8 mouse cellular contexts compared by ENCODE assay signal in genomic region chr5:150262717-150263103, GRCm38 (mm10).
DNase-seq lines count a peak whose midpoint lies in the region; ATAC-seq and TF ChIP-seq lines count a peak whose summit lies in the region.

No protein-coding gene starts in this region.

- H3K9me3 ChIP-seq in midbrain, embryonic 14.5 days (ENCODE audit: control insufficient read depth, low read length) = no peaks in the 10 kb centered on the region
- no peaks in the 10 kb centered on the region for H3K9me3 ChIP-seq in midbrain, embryonic 10.5 days (replicated peaks)

- TF ChIP-seq POLR2A in cerebellum, adult 2 months (IDR thresholded peaks at IDR 0.05; ENCODE audit: borderline replicate concordance, insufficient read depth, low read length) = no peak

- H3K36me3 ChIP-seq in midbrain, embryonic 14.5 days (ENCODE audit: control insufficient read depth, insufficient read depth, low read length) = no peaks in the 10 kb centered on the region
- H3K36me3 ChIP-seq in midbrain, embryonic 10.5 days = no peaks in the 10 kb centered on the region

- peaks cover 16% of the 10 kb centered on the region for H3K4me1 ChIP-seq in cerebellum, adult 2 months (ENCODE audit: control insufficient read depth, insufficient read depth, low read length)
- peaks cover 22% of the 10 kb centered on the region for H3K4me1 ChIP-seq in midbrain, embryonic 14.5 days (ENCODE audit: control insufficient read depth, insufficient read depth, low read length)
- peaks cover 15% of the 10 kb centered on the region for H3K4me1 ChIP-seq in midbrain, embryonic 10.5 days

- H3K4me3 ChIP-seq in cerebellum, adult 2 months (replicated peaks; ENCODE audit: insufficient read depth, low read depth, low read length) = peak overlapping the region; percentile 57
- H3K4me3 ChIP-seq in midbrain, embryonic 14.5 days (replicated peaks; ENCODE audit: low read depth, low read length) = peak overlapping the region; percentile 56; the same call in 1 of the 2 replicates
- no peak overlapping the region for H3K4me3 ChIP-seq in midbrain, embryonic 10.5 days

- intact Hi-C loops in left cerebral cortex, postnatal 14 days (cut with DNase I) = no loop called here

- no peak for TF ChIP-seq CTCF in cerebellum, adult 2 months (IDR thresholded peaks at IDR 0.05; ENCODE audit: borderline replicate concordance, insufficient read depth, low read depth, low read length)

- H3K9ac ChIP-seq in midbrain, embryonic 14.5 days (replicated peaks; ENCODE audit: low read length) = no peak overlapping the region; the same call in 1 of the 2 replicates

- H3K27ac ChIP-seq in cerebellum, adult 2 months (ENCODE audit: insufficient read depth, low read length) = no peak overlapping the region
- H3K27ac ChIP-seq in midbrain, embryonic 14.5 days (replicated peaks; ENCODE audit: low read depth, low read length) = no peak overlapping the region
- no peak overlapping the region for H3K27ac ChIP-seq in midbrain, embryonic 10.5 days (replicated peaks)

- no peaks in the 10 kb centered on the region for H3K27me3 ChIP-seq in cerebellum, adult 2 months (ENCODE audit: control insufficient read depth, insufficient read depth, low read length)
- H3K27me3 ChIP-seq in midbrain, embryonic 14.5 days (ENCODE audit: control insufficient read depth, insufficient read depth, low read length) = no peaks in the 10 kb centered on the region
- H3K27me3 ChIP-seq in midbrain, embryonic 10.5 days (ENCODE audit: low read depth, poor library complexity, severe bottlenecking) = peaks cover 7% of the 10 kb centered on the region

- WGBS in cerebellum, adult 2 months = 15% methylated on average over 5 of the region's 5 CpGs
- 84% methylated on average over 5 of the region's 5 CpGs for WGBS in midbrain, embryonic 14.5 days
- 75% methylated on average over 5 of the region's 5 CpGs for WGBS in midbrain, embryonic 10.5 days

- no peak for DNase-seq in cerebellum, adult 2 months
- no peak for DNase-seq in midbrain, embryonic 14.5 days
- no peak for DNase-seq in midbrain, embryonic 10.5 days (ENCODE audit: low spot score)
- DNase-seq in lung, postnatal 36 days = peak; percentile 58
- no peak for DNase-seq in thymus, adult 18-20 months
- no peak for DNase-seq in left cerebral cortex, postnatal 14 days (ENCODE audit: low spot score in 2 of 2)
- no peak for DNase-seq in frontal cortex, postnatal 36 days (ENCODE audit: low spot score in 2 of 2)

- H3K4me2 ChIP-seq in midbrain, embryonic 14.5 days (ENCODE audit: low read length) = peak overlapping the region; percentile 70

- ATAC-seq in cerebellum, adult (ENCODE audit: insufficient number of reproducible peaks, low FRiP score, low TSS enrichment) = no peak
- ATAC-seq in midbrain, embryonic 14.5 days (ENCODE audit: low FRiP score, low TSS enrichment) = no peak
